Mouse (Mus musculus): ENCODE results near the gene Rgs8. TPM values are rescaled to one million over a fixed set of nuclear protein-coding genes. Genes with fewer than 3 reads are reported as not detected.

Rgs8 gene
- total and polyA plus RNA-seq, 3 experiments: not detected

- Histone ChIP-seq H3K36me3 (replicated peaks in 1 of 2; ENCODE audit: control insufficient read depth in 1 of 2, insufficient read depth in 1 of 2, low read length in 1 of 2) (no peaks in the 10 kb centered on the region), H3K4me3 (replicated peaks in 1 of 3; ENCODE audit: low read depth in 2 of 3, low read length in 2 of 3, poor library complexity in 1 of 3) (no peak overlapping the region), H3K4me1 (ENCODE audit: control insufficient read depth in 1 of 2, insufficient read depth in 2 of 2) (no peaks in the 10 kb centered on the region), H3K9ac (ENCODE audit: insufficient read depth, low read depth) (no peak overlapping the region), H3K79me2 (replicated peaks; ENCODE audit: control insufficient read depth, extremely low read depth, insufficient read depth, poor library complexity, severe bottlenecking) (no peaks in the 10 kb centered on the region), H3K27me3 (replicated peaks) (peaks cover 6% of the 10 kb centered on the region), H3K4me2 (ENCODE audit: insufficient read depth, low read depth, poor library complexity, severe bottlenecking) (no peak overlapping the region), H3K9me3 (replicated peaks; ENCODE audit: low read length) (peaks cover 3% of the 10 kb centered on the region), H3K27ac (ENCODE audit: insufficient read depth, low read depth) (no peak overlapping the region)
- in situ Hi-C loops (cut with MboI; ENCODE audit: low pct_ligation_motif_present, low pct_unique_long_range_greater_than_20kb, low sequenced_read_pairs): no loop called here
- dilution Hi-C loops (cut with MboI; ENCODE audit: extremely low pct_ligation_motif_present, extremely low pct_unique_long_range_greater_than_20kb, low sequenced_read_pairs): no loop called here
- TF ChIP-seq USF1 (IDR thresholded peaks at IDR 0.05; ENCODE audit: low read depth, low read length): no peak
- no peak for TF ChIP-seq TCF12 (IDR thresholded peaks at IDR 0.05; ENCODE audit: low read depth, low read length)
- TF ChIP-seq ZMIZ1 (IDR thresholded peaks at IDR 0.05; ENCODE audit: low read depth, low read length): no peak
- no peak for TF ChIP-seq NRF1 (IDR thresholded peaks at IDR 0.05; ENCODE audit: low read depth, low read length)
- no peak for TF ChIP-seq BHLHE40 (IDR thresholded peaks at IDR 0.05; ENCODE audit: low read depth, low read length)
- no peak for TF ChIP-seq ZNF384 (IDR thresholded peaks at IDR 0.05; ENCODE audit: low read depth, low read length)
- no peak for TF ChIP-seq POLR2A (IDR thresholded peaks at IDR 0.05; ENCODE audit: low read depth, low read length)
- no peak for TF ChIP-seq JUND (conservative IDR thresholded peaks at IDR 0.05; ENCODE audit: low read depth, low read length)
- TF ChIP-seq POLR2AphosphoS2 (IDR thresholded peaks at IDR 0.05; ENCODE audit: low read depth, low read length): no peak
- no peak for TF ChIP-seq TBP (conservative IDR thresholded peaks at IDR 0.05; ENCODE audit: low read depth, low read length)
- no peak for TF ChIP-seq GABPA (IDR thresholded peaks at IDR 0.05; ENCODE audit: insufficient replicate concordance, low read depth, low read length)
- no peak for DNase-seq (ENCODE audit: extremely low read depth)
Measured at GRCm38 (mm10) chr1:153659666-153660065, 6.8 kb downstream of the Rgs8 start.

- no peak for DNase-seq (ENCODE audit: extremely low read depth)
- Histone ChIP-seq H3K4me1 (ENCODE audit: control insufficient read depth in 1 of 2, insufficient read depth in 2 of 2) (no peaks in the 10 kb centered on the region), H3K79me2 (replicated peaks; ENCODE audit: control insufficient read depth, extremely low read depth, insufficient read depth, poor library complexity, severe bottlenecking) (no peaks in the 10 kb centered on the region), H3K9ac (ENCODE audit: insufficient read depth, low read depth) (no peak overlapping the region), H3K27me3 (replicated peaks) (peaks cover 14% of the 10 kb centered on the region), H3K4me2 (ENCODE audit: insufficient read depth, low read depth, poor library complexity, severe bottlenecking) (no peak overlapping the region), H3K9me3 (replicated peaks; ENCODE audit: low read length) (peaks cover 3% of the 10 kb centered on the region), H3K36me3 (replicated peaks in 1 of 2; ENCODE audit: control insufficient read depth in 1 of 2, insufficient read depth in 1 of 2, low read length in 1 of 2) (no peaks in the 10 kb centered on the region), H3K27ac (ENCODE audit: insufficient read depth, low read depth) (no peak overlapping the region), H3K4me3 (replicated peaks in 1 of 3; ENCODE audit: low read depth in 2 of 3, low read length in 2 of 3, poor library complexity in 1 of 3) (no peak overlapping the region)
- in situ Hi-C loops (cut with MboI; ENCODE audit: low pct_ligation_motif_present, low pct_unique_long_range_greater_than_20kb, low sequenced_read_pairs): no loop called here
- TF ChIP-seq MYC (IDR thresholded peaks at IDR 0.05; ENCODE audit: low read depth, low read length) (no peak), USF2 (conservative IDR thresholded peaks at IDR 0.05; ENCODE audit: low read depth, low read length) (no peak), MAFK (IDR thresholded peaks at IDR 0.05; ENCODE audit: insufficient replicate concordance, low read length) (no peak), EP300 (IDR thresholded peaks at IDR 0.05; ENCODE audit: low read length) (no peak), NELFE (IDR thresholded peaks at IDR 0.05; ENCODE audit: low read depth, low read length) (no peak), ZNF384 (IDR thresholded peaks at IDR 0.05; ENCODE audit: low read depth, low read length) (no peak), PAX5 (IDR thresholded peaks at IDR 0.05; ENCODE audit: low read length) (no peak), E2F4 (IDR thresholded peaks at IDR 0.05; ENCODE audit: insufficient replicate concordance, low read depth, low read length) (no peak), SIN3A (IDR thresholded peaks at IDR 0.05; ENCODE audit: low read length) (no peak), HCFC1 (IDR thresholded peaks at IDR 0.05; ENCODE audit: low read depth, low read length) (no peak), RCOR1 (conservative IDR thresholded peaks at IDR 0.05; ENCODE audit: low read depth, low read length) (no peak), ZKSCAN1 (IDR thresholded peaks at IDR 0.05; ENCODE audit: borderline replicate concordance, low read depth, low read length) (no peak), POLR2A (IDR thresholded peaks at IDR 0.05; ENCODE audit: low read depth, low read length) (no peak), JUN (IDR thresholded peaks at IDR 0.05; ENCODE audit: insufficient read depth, low read depth, low read length) (no peak), CHD1 (IDR thresholded peaks at IDR 0.05; ENCODE audit: low read depth, low read length) (no peak), JUND (conservative IDR thresholded peaks at IDR 0.05; ENCODE audit: low read depth, low read length) (no peak), BHLHE40 (IDR thresholded peaks at IDR 0.05; ENCODE audit: low read depth, low read length) (no peak), NRF1 (IDR thresholded peaks at IDR 0.05; ENCODE audit: low read depth, low read length) (no peak)
- dilution Hi-C loops (cut with MboI; ENCODE audit: extremely low pct_ligation_motif_present, extremely low pct_unique_long_range_greater_than_20kb, low sequenced_read_pairs): no loop called here
Measured at GRCm38 (mm10) chr1:153660982-153661688, 8.3 kb downstream of the Rgs8 start.
